Mouse (Mus musculus) heart, embryonic 15.5 days (tissue): ENCODE data around the gene Prdm11. TPM values are rescaled to one million over a fixed set of nuclear protein-coding genes. Genes with fewer than 3 reads are reported as not detected.

ENCODE experiments used
- ATAC-seq: fragments of 200-750 bp; cut with Nextera tagmentation; replicated peaks from 2 replicates; pipeline ENCODE4 v1.8.0; 2017; ENCODE audit warnings: low read depth, moderate TSS enrichment; ENCODE audit not compliant: insufficient number of reproducible peaks, insufficient read depth, low FRiP score
- H3K27ac ChIP-seq: fragments of 300-500 bp; sonication (generic); 2 replicates; pipeline ENCODE4 v1.5.1; 2015; ENCODE audit warnings: mild to moderate bottlenecking, inconsistent platforms
- H3K27me3 ChIP-seq: fragments of 300-500 bp; sonication (generic); 2 replicates; pipeline ENCODE4 v1.6.1; 2015; ENCODE audit warnings: inconsistent platforms
- H3K36me3 ChIP-seq: fragments of 300-500 bp; sonication (generic); 2 replicates; pipeline ENCODE4 v1.6.1; 2015; ENCODE audit warnings: mild to moderate bottlenecking, inconsistent platforms
- H3K4me1 ChIP-seq: fragments of 300-500 bp; sonication (generic); replicated peaks from 2 replicates; pipeline ENCODE4 v1.6.1; 2015; ENCODE audit warnings: inconsistent platforms
- H3K4me2 ChIP-seq: fragments of 300-500 bp; sonication (generic); 2 replicates; pipeline ENCODE4 v1.6.1; 2015; ENCODE audit warnings: inconsistent platforms, mild to moderate bottlenecking, moderate library complexity
- H3K4me3 ChIP-seq: fragments of 300-500 bp; sonication (generic); 2 replicates; pipeline ENCODE4 v1.5.1; 2015; ENCODE audit warnings: mild to moderate bottlenecking, inconsistent platforms
- H3K9ac ChIP-seq: fragments of 300-500 bp; sonication (generic); 2 replicates; pipeline ENCODE4 v1.6.1; 2015; ENCODE audit warnings: mild to moderate bottlenecking, inconsistent platforms
- H3K9me3 ChIP-seq: fragments of 300-500 bp; sonication (generic); replicated peaks from 2 replicates; pipeline ENCODE4 v1.6.1; 2016; ENCODE audit warnings: inconsistent platforms
- WGBS: fragments of 180-500 bp; shearing (Covaris S2); methylation state at CpG from one replicate; pipeline ENCODE4 v1.1.7; 2015; ENCODE audit warnings: mixed read lengths; 5-methylcytosine and 5-hydroxymethylcytosine counted together
- polyA plus RNA-seq: library from polyadenylated mRNA; unstranded; fragments of >200 nt; fragmentation: Nextera tagmentation; extraction: Ambion mirVana; gene quantifications from 2 replicates; pipeline ENCODE4 v1.2.1, GENCODE M21; 2015

Gene Prdm11
- polyA plus RNA-seq, 1 experiment from 2014 or later = 4.7 TPM

- Histone ChIP-seq H3K4me2 (peak overlapping the region; percentile 35; the same call in 1 of the 2 replicates), H3K36me3 (no peaks in the 10 kb centered on the region), H3K4me3 (no peak overlapping the region), H3K27me3 (no peaks in the 10 kb centered on the region), H3K4me1 (peaks cover 65% of the 10 kb centered on the region), H3K27ac (peak overlapping the region; percentile 64), H3K9me3 (no peaks in the 10 kb centered on the region), H3K9ac (0 out of 2 replicates have a peak overlapping the region, but pooled peaks have one; percentile 1)
- WGBS = 29% methylated on average over 14 of the region's 14 CpGs
- ATAC-seq = peak; percentile 51
These were observed 16.5 kb downstream of the Prdm11 start for GRCm38 (mm10) chr2:93029267-93030060.

- peaks cover 60% of the 10 kb centered on the region for H3K4me1 ChIP-seq
- H3K27ac ChIP-seq = peak overlapping the region; percentile 64
- peak overlapping the region; percentile 35 for H3K4me2 ChIP-seq
- H3K36me3 ChIP-seq = 0 out of 2 replicates have a peak, but pooled peaks cover 3% of the 10 kb centered on the region
- no peaks in the 10 kb centered on the region for H3K9me3 ChIP-seq
- 64% methylated on average over 6 of the region's 6 CpGs for WGBS
- no peaks in the 10 kb centered on the region for H3K27me3 ChIP-seq
- 0 out of 2 replicates have a peak overlapping the region, but pooled peaks have one; percentile 1 for H3K9ac ChIP-seq
- ATAC-seq = no peak
- H3K4me3 ChIP-seq = no peak overlapping the region
These were observed 17.1 kb downstream of the Prdm11 start for GRCm38 (mm10) chr2:93028865-93029264.

- no peaks in the 10 kb centered on the region for H3K9me3 ChIP-seq
- no peaks in the 10 kb centered on the region for H3K27me3 ChIP-seq
- 0 out of 2 replicates have a peak, but pooled peaks cover 6% of the 10 kb centered on the region for H3K36me3 ChIP-seq
- H3K9ac ChIP-seq = no peak overlapping the region
- no peak for ATAC-seq
- H3K4me3 ChIP-seq = no peak overlapping the region
- WGBS = 75% methylated on average over 7 of the region's 7 CpGs
- no peak overlapping the region for H3K4me2 ChIP-seq
- H3K27ac ChIP-seq = no peak overlapping the region
- peaks cover 50% of the 10 kb centered on the region for H3K4me1 ChIP-seq
These were observed 18.3 kb downstream of the Prdm11 start for GRCm38 (mm10) chr2:93027713-93028112.

- Histone ChIP-seq H3K27me3 (no peaks in the 10 kb centered on the region), H3K4me1 (peaks cover 18% of the 10 kb centered on the region), H3K4me3 (no peak overlapping the region), H3K4me2 (no peak overlapping the region), H3K27ac (no peak overlapping the region), H3K9me3 (no peaks in the 10 kb centered on the region), H3K36me3 (0 out of 2 replicates have a peak, but pooled peaks cover 6% of the 10 kb centered on the region), H3K9ac (no peak overlapping the region)
- no peak for ATAC-seq
- WGBS = 79% methylated on average over 3 of the region's 3 CpGs
These were observed 21.5 kb downstream of the Prdm11 start for GRCm38 (mm10) chr2:93024431-93024830.

GRCm38 (mm10) chr2:93018854-93019253, 27.1 kb downstream of the Prdm11 start:
- H3K36me3 ChIP-seq = 0 out of 2 replicates have a peak, but pooled peaks cover 3% of the 10 kb centered on the region
- H3K27ac ChIP-seq = peak overlapping the region; percentile 53
- H3K27me3 ChIP-seq = no peaks in the 10 kb centered on the region
- H3K9me3 ChIP-seq = no peaks in the 10 kb centered on the region
- no peak overlapping the region for H3K4me3 ChIP-seq
- H3K4me2 ChIP-seq = peak overlapping the region; percentile 0; the same call in 1 of the 2 replicates
- 45% methylated on average over 5 of the region's 5 CpGs for WGBS
- peaks cover 32% of the 10 kb centered on the region for H3K4me1 ChIP-seq
- ATAC-seq = 0 out of 2 replicates have a peak, but pooled peaks have one; percentile 12
- peak overlapping the region; percentile 31; the same call in 1 of the 2 replicates for H3K9ac ChIP-seq

- no peak for ATAC-seq
- H3K4me2 ChIP-seq = no peak overlapping the region
- WGBS = 91% methylated on average over 8 of the region's 8 CpGs
These were observed 28.8 kb downstream of the Prdm11 start for GRCm38 (mm10) chr2:93017151-93017550.

GRCm38 (mm10) chr2:93015041-93015440, 30.9 kb downstream of the Prdm11 start:
- peak overlapping the region; percentile 91 for H3K4me2 ChIP-seq
- H3K9me3 ChIP-seq = no peaks in the 10 kb centered on the region
- no peaks in the 10 kb centered on the region for H3K27me3 ChIP-seq
- WGBS = 2% methylated on average over 40 of the region's 40 CpGs
- peaks cover 37% of the 10 kb centered on the region for H3K4me1 ChIP-seq
- peak overlapping the region; percentile 75 for H3K9ac ChIP-seq
- ATAC-seq = 0 out of 2 replicates have a peak, but pooled peaks have one; percentile 1
- peaks cover 10% of the 10 kb centered on the region; the same call in 1 of the 2 replicates for H3K36me3 ChIP-seq
- peak overlapping the region; percentile 91 for H3K27ac ChIP-seq
- H3K4me3 ChIP-seq = peak overlapping the region; percentile 67

More at GRCm38 (mm10) chr2:93017151-93017550, 28.8 kb downstream of the Prdm11 start:
- H3K9ac ChIP-seq = no peak overlapping the region
- H3K9me3 ChIP-seq = no peaks in the 10 kb centered on the region
- peaks cover 37% of the 10 kb centered on the region for H3K4me1 ChIP-seq
- H3K4me3 ChIP-seq = no peak overlapping the region
- no peaks in the 10 kb centered on the region for H3K27me3 ChIP-seq
- peaks cover 5% of the 10 kb centered on the region; the same call in 1 of the 2 replicates for H3K36me3 ChIP-seq
- no peak overlapping the region for H3K27ac ChIP-seq

GRCm38 (mm10) chr2:93014093-93014937, 31.7 kb downstream of the Prdm11 start:
- peak; percentile 81 for ATAC-seq
- no peaks in the 10 kb centered on the region for H3K27me3 ChIP-seq
- H3K9me3 ChIP-seq = no peaks in the 10 kb centered on the region
- WGBS = 4% methylated on average over 32 of the region's 50 CpGs
- peak overlapping the region; percentile 91 for H3K4me2 ChIP-seq
- peak overlapping the region; percentile 91 for H3K27ac ChIP-seq
- H3K4me3 ChIP-seq = peak overlapping the region; percentile 67
- peak overlapping the region; percentile 75 for H3K9ac ChIP-seq
- peaks cover 10% of the 10 kb centered on the region; the same call in 1 of the 2 replicates for H3K36me3 ChIP-seq
- peaks cover 37% of the 10 kb centered on the region for H3K4me1 ChIP-seq

GRCm38 (mm10) chr2:93013415-93014092, 32.4 kb downstream of the Prdm11 start:
- WGBS = 63% methylated on average over 8 of the region's 8 CpGs
- Histone ChIP-seq H3K4me2 (peak overlapping the region; percentile 91), H3K4me3 (peak overlapping the region; percentile 67), H3K9me3 (no peaks in the 10 kb centered on the region), H3K27me3 (no peaks in the 10 kb centered on the region), H3K36me3 (peaks cover 10% of the 10 kb centered on the region; the same call in 1 of the 2 replicates), H3K4me1 (peaks cover 30% of the 10 kb centered on the region), H3K27ac (peak overlapping the region; percentile 91), H3K9ac (peak overlapping the region; percentile 75; the same call in 1 of the 2 replicates)
- peak; percentile 16; the same call in 1 of the 2 replicates for ATAC-seq

GRCm38 (mm10) chr2:93012976-93013375, 33.0 kb downstream of the Prdm11 start:
- no peak overlapping the region for H3K4me2 ChIP-seq
- H3K9me3 ChIP-seq = no peaks in the 10 kb centered on the region
- no peaks in the 10 kb centered on the region for H3K27me3 ChIP-seq
- peaks cover 25% of the 10 kb centered on the region for H3K4me1 ChIP-seq
- no peak overlapping the region for H3K4me3 ChIP-seq
- no peak for ATAC-seq
- WGBS = 98% methylated on average over 3 of the region's 3 CpGs
- no peak overlapping the region for H3K9ac ChIP-seq
- H3K36me3 ChIP-seq = peaks cover 14% of the 10 kb centered on the region
- H3K27ac ChIP-seq = no peak overlapping the region
